Mouse (Mus musculus) left cerebral cortex, adult 11 months (tissue): ENCODE measurements around the gene Clp1.

ENCODE experiments used
- DNase-seq: peaks from one replicate; pipeline ENCODE4 v3.0.0; 2022; ENCODE audit warnings: low spot score

Gene Clp1

DNA sequence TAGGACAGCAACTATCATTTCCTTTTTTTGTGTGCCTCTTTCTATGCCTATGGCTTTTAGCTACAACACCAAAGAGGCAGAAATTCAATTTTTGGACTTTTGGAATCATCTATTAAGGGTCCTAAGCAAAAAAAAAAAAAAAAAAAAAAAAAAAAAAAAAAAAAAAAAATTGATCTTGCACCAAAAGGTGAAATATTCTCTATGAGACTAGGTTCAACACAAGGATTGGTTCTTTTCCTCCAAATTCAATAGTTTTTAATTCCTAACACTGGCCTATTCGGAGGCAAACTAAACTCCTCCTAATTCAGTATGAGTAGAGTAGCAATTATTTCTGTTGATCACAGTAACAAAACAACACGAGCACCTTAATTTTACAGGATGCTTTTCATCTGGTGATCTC, 15.3 kb downstream of the Clp1 start:
- DNase-seq, result no peak

DNA sequence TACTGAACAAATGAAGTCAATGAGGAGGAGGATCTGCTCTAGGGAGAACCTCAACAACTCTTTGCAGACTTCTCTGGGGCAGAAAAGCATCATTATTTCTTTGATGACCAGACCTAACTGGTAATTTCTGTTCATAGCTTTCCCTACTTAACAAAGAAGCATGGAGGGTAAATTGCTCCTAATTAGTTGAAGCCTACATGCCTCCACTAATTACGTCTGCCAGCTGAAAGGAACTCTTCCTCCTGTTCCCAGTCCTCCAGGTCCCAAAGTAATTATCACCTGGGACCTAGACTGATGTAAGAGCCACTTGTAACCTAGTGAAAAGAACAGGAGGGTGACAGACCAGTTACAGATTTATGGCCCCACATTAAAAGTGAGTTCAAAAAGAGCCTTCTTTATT, 19.6 kb downstream of the Clp1 start:
- DNase-seq, result no peak

DNA sequence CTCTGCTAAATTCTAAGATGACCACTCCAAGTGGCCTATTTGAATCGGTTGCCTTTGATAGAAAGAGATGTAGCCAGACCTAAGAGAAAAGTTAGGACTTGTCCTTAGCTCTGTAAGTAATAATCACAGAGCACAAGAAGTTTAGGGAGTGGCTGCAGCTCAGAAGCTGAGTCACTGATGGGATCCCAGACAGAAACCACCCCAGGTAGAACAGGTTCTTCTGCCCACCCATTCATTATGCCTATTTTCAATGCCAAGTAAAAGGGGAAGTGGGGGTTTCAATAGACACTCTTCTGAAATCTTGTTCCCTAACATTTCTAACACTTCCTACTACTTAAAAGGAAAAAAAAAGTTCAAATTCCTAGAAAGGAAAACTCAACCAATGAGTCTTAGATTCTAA, 21.9 kb downstream of the Clp1 start:
- DNase-seq, result no peak

DNA sequence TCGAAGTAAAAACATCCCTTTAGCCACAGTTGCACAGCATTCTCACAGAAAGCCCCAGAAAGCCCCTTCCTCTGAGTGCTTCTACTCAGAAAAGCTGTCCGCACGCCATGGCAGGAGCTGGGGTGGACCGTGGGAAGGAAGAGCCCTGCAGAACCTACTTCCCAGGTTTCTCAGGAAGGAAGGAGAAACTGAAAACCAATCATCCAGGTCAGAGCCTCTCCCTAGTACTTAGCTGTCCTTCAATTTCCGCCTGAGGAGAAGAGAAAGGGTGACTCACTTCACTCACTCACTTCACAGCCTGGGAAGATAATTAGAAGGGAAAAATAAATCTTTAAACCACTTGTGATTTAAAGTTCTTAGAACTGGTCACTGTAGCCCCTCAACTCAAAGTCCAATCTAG, 22.8 kb downstream of the Clp1 start:
- DNase-seq, result no peak

DNA sequence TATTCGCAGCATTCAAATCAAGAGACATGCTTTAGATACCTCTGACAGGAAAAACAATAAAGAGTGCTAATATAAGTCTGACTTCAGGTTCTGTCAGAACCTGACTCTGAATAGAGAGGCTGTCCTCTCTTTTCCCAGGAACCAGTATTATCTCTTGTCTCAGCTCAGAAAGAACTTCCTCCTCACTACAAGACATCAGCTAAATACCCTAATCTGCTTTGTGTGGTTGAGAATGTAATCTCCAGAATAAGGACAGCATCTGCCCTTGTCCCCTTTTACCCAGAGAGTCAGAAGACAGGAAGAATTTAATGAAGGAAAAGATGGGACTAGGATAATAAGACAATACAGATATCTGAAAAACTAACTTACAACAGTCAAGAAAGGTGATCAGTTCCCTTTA, 23.7 kb downstream of the Clp1 start:
- no peak for DNase-seq

DNA sequence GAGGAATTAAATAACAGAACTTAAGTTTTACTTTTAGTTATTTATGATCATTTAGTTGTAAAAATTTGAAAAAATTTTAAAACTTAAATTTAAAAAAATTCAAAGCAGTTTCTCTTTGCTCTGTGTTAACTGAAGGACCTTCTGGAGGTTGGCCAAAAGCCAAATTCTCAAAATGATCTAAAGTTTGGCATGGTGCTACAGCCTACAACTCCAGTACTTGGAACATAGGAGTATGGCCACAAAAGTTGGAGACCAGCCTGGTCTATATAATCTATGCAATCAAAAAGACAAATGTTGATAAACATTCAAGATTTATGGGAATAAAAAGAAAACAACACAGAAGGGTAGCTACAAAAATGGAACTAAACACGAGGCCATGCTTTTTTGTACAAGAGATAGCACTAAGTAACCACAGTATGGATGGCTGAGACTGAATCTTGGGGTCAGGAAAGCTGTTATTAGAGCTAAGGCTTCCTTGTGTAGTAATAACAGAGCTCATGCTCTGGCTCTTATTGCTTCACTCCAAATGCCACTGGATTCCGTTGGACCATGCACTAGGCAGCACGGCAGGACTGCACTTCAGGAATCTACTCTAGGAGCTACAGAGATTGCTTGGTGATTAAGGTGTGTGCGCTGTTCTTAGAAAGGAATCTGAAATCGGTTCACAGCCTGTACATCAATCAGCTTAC, 32.0 kb downstream of the Clp1 start:
- DNase-seq, result no peak

DNA sequence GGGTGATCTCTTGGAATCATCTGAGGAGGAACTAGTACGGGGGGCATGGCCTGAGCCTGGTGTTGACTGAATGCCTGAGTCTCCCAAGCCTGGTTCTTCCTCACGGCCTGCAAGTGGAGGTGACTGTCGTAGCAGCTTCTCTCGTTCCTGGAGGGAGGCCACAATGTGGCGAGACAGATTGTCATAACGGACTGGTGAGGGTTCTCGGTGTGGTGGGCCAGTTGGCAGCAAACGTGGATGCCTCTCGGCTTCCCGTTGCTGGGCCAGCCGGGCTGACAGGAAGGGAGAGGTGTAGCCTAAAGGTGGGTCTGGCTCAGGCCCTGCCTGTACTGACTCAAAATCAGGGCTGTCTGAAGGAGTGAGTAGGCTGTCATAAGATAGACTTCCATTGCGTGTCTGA, 37.1 kb downstream of the Clp1 start:
- no peak for DNase-seq

DNA sequence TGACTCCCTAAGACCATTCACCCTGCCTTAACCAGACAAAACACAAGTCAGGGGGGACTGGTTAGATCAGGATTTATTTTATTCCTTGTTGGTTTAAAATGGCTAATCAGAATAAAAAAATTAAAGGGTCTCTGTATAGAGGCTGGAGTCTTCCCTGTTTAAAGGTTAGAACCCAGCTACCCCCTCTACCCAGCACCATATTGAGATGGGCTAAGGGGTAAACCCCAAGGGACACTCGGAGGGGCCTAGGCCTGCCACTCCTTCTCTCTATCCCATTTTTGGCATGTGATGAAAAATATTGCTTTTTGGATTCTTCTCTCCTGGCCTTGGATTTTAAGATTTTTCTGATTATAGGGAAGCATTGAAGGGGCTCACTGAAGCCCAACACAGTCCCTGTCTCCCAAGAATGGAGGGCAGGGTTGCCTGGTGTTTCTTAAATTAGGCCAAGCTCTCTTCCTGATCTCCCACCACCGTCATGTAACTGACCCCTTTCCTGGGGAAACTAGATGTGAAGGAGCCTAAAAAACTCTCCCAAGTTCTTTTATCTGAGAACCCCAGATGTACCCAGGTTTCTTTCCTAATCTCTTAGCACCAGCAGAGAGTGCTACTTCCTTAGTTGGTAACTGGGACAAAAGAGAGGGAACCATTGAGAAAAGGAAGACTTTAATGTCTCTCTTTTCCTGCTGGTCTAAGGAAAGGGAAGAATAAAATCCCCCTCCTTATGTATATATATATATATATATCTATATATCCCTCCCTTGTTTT, 38.9 kb downstream of the Clp1 start:
- no peak for DNase-seq

DNA sequence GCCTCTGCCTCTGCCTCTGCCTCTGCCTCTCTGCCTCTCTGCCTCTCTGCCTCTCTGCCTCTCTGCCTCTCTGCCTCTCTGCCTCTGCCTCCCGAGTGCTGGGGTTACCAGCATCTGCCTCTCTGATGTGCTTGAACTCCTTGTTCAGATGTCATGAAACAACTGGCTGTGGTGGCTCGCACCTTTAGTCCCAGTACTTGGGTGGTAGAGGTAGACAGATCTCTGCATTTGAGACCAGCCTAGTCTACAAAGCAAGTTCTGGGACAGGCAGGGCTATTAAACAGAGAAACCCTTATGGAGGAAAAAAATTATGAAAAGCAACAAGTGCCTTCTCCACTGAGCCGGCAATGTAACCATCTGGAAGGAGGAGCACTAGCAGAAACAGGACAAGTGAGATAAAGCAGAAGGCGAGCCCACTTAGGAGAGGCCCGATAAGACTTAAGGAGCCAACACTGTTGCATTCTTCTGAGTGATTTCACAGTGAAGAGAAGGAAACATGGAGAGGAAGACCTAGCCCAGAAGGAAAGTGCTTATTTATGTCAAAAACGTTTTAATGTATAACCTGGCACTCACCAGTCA, 44.5 kb downstream of the Clp1 start:
- DNase-seq, result no peak

DNA sequence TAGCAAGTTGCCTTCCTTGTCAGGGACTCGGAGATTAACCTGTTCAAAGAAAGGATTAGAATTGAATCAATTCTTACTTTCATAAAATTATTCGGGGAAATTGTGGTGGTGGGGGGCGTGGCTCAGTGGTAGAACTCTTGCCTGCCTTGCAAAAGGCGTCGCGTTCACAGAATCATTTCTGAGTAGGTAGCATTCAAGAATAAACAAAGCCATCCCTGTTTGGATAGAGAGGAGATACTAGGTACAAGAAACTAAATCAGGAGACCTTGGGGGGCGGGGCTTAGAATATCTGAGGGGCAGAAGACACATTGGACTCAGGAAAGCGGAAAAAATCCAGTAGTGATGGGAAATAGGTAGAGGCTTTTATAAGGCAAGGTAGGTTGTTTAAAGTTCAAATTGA, 48.1 kb downstream of the Clp1 start, which contains the start of gene Tmx2:
Gene Tmx2 (minus strand): TSS at position 125 of the 400 bp plus-strand sequence.
- no peak for DNase-seq

DNA sequence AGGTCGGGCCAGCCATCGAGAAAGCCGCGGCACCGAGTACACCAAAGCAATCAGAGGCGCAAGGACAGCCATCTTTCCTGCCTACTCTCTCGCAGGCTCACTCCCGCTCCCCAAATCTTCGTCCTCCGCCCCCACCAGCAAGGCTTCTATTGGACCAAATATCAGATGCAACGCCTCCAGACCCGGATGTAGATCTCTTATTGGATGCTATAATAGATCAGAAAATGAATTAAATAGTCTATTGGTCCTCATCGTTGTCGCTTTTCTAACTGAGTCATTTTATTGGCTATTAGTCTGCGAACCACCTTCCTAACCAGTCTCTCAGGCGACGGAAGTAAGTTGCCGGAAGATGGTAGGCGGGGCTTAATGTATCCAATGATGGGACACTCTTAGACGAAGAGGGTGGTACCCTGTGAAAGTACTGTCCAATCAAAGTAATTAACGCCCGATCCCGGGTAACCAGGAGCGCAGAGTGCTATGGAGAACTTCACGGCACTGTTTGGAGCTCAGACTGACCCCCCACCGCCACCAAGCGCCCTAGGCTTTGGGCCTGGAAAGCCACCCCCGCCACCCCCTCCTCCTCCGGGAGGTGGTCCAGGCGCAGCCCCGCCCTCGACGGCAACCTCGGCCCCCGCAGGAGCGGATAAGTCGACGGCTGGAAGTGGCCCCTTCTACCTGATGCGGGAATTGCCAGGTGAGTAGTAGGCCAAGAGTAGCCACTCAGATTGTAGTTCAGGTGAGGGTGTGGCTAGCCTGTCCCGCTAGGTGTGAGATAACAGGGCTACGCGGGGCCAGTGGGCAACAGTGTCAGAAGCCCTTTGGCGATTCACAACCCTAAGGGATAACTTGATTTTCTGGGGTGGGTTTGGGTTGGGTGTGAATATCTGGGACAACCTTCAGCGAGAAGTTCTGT, 48.9 kb downstream of the Clp1 start, which contains the start of the genes Gm28635 and Med19:
Gene Gm28635 (minus strand): TSS at position 74 of the 913 bp plus-strand sequence.
Gene Med19 (plus strand): TSS at position 435 of the 913 bp plus-strand sequence.
- DNase-seq, result peak; percentile 98

DNA sequence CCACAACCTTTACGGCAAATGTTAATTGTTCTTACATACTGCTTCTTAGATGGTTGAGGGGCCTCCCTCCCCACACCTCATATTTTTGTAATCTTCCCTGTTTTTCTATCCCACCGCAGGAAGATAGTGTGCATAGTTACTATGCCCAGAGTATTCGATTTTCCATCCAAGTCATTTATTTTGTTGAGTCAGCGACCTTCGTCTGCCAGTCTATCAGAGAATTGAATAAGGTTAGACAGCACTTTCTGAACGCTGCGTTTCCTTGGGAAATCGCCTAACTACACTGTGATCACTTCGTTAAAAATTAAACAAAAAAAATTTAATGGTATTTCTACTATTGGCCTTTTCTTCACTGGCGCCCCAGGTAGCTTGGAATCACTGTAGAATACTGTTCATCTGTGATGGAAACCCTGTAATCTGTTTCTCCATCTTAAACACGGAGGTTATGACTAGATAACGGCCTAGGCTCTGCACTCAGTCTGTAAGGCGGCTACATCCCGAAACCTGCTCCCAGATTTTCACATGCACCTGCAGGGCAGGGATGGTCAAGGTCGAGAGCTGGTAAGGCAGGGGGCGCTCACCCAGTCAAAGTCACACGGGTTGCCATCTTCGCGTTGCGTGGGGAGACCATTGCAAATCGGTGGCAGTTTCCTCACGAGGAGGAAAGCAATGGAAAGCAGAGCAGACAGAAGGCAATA, 49.7 kb downstream of the Clp1 start:
- no peak for DNase-seq
